ENCODE assay signal across 28 mouse cellular contexts in genomic region chr6:28562323-28563044, GRCm38 (mm10).
DNase-seq lines count a peak whose midpoint lies in the region; ATAC-seq and TF ChIP-seq lines count a peak whose summit lies in the region.
"Had no signal": no experiment of that assay in that cellular context is flagged by ENCODE, and none has a peak within 500 bp of the region (broad histone marks: within the 10 kb centered on the region; RNA-seq: fewer than 3 reads in every experiment).

No protein-coding gene starts in this region.

- TF ChIP-seq POLR2A in kidney, adult 2 months (IDR thresholded peaks at IDR 0.05; ENCODE audit: low read depth, low read length) = no peak

- peak; percentile 67 for DNase-seq in kidney, adult 2 months
- no peak for DNase-seq in kidney, postnatal 4 days
- peak; percentile 54 for DNase-seq in kidney, adult 9 months
- peak; percentile 42 to 43 for DNase-seq in kidney, postnatal 36 days
- no peak for DNase-seq in cerebellum, postnatal 25 days
- DNase-seq in gastrocnemius, postnatal 14 days = no peak
- DNase-seq: adrenal gland, adult 2 months; cerebellum, adult 11-12 months; cerebellum, postnatal 10 days; forebrain, postnatal 0 days; heart, adult 11 months; heart, postnatal 10 days; liver; retina, postnatal 1 day; thymus, postnatal 14 days had no signal

- H3K9ac ChIP-seq in intestine, embryonic 15.5 days = no peak overlapping the region
- H3K9ac ChIP-seq: embryonic facial prominence, embryonic 12.5 days; forebrain, postnatal 0 days; heart, embryonic 12.5 days; liver, embryonic 15.5 days; lung, embryonic 15.5 days; neural tube, embryonic 13.5 days had no signal

- peak overlapping the region; percentile 39; the same call in 1 of the 2 replicates for H3K27ac ChIP-seq in kidney, adult 2 months (ENCODE audit: insufficient read depth, low read depth, low read length)
- H3K27ac ChIP-seq in intestine, embryonic 15.5 days = peak overlapping the region; percentile 44; the same call in 1 of the 2 replicates
- H3K27ac ChIP-seq: embryonic facial prominence, embryonic 12.5 days; hindbrain, embryonic 10.5 days; liver, embryonic 15.5 days; lung, embryonic 15.5 days; midbrain, embryonic 10.5 days; neural tube, embryonic 13.5 days had no signal

- no peaks in the 10 kb centered on the region for H3K9me3 ChIP-seq in intestine, embryonic 15.5 days
- H3K9me3 ChIP-seq: embryonic facial prominence, embryonic 12.5 days; G1E; heart, embryonic 12.5 days; hindbrain, embryonic 10.5 days; liver, embryonic 15.5 days; lung, embryonic 15.5 days; midbrain, embryonic 10.5 days; neural tube, embryonic 13.5 days had no signal

- WGBS in kidney, adult 2 months = 49% methylated on average over 4 of the region's 4 CpGs
- WGBS in intestine, embryonic 15.5 days = 57% methylated on average over 4 of the region's 4 CpGs

- no peaks in the 10 kb centered on the region for H3K27me3 ChIP-seq in kidney, adult 2 months (replicated peaks; ENCODE audit: control insufficient read depth, insufficient read depth, low read length)
- no peaks in the 10 kb centered on the region for H3K27me3 ChIP-seq in intestine, embryonic 15.5 days (replicated peaks)
- H3K27me3 ChIP-seq: CH12.LX; embryonic facial prominence, embryonic 12.5 days; heart, embryonic 12.5 days; liver, embryonic 15.5 days; lung, embryonic 15.5 days; neural tube, embryonic 13.5 days; Patski had no signal

- H3K36me3 ChIP-seq in kidney, adult 2 months (ENCODE audit: control insufficient read depth, insufficient read depth, low read length) = no peaks in the 10 kb centered on the region; the same call in 1 of the 2 replicates
- H3K36me3 ChIP-seq in intestine, embryonic 15.5 days = 0 out of 2 replicates have a peak, but pooled peaks cover 4% of the 10 kb centered on the region

- no peak overlapping the region for H3K4me2 ChIP-seq in intestine, embryonic 15.5 days (replicated peaks)
- H3K4me2 ChIP-seq: embryonic facial prominence, embryonic 12.5 days; heart, embryonic 12.5 days; liver, embryonic 15.5 days; lung, embryonic 15.5 days; neural tube, embryonic 13.5 days had no signal

- peaks cover 12% of the 10 kb centered on the region; the same call in 1 of the 2 replicates for H3K4me1 ChIP-seq in kidney, adult 2 months (ENCODE audit: control insufficient read depth, insufficient read depth, low read length)
- 0 out of 2 replicates have a peak, but pooled peaks cover 2% of the 10 kb centered on the region for H3K4me1 ChIP-seq in intestine, embryonic 15.5 days (replicated peaks)
- H3K4me1 ChIP-seq: embryonic facial prominence, embryonic 12.5 days; liver, embryonic 15.5 days; lung, embryonic 15.5 days had no signal

- TF ChIP-seq CTCF in kidney, adult 2 months (conservative IDR thresholded peaks at IDR 0.05; ENCODE audit: insufficient read depth, insufficient read length, low read depth, low read length) = no peak

- H3K4me3 ChIP-seq in kidney, adult 2 months (ENCODE audit: insufficient read depth, low read depth, low read length) = no peak overlapping the region
- no peak overlapping the region for H3K4me3 ChIP-seq in intestine, embryonic 15.5 days (replicated peaks)
- H3K4me3 ChIP-seq: embryonic facial prominence, embryonic 12.5 days; heart, embryonic 12.5 days; hindbrain, embryonic 10.5 days; liver, embryonic 15.5 days; lung, embryonic 15.5 days; midbrain, embryonic 10.5 days; myocyte; neural tube, embryonic 13.5 days had no signal

- ATAC-seq in intestine, embryonic 15.5 days = peak; percentile 93
- ATAC-seq: forebrain, postnatal 0 days; midbrain, embryonic 16.5 days; Patski had no signal

- intact Hi-C loops in gastrocnemius, postnatal 14 days (cut with DNase I; ENCODE audit: low total_unique reads) = no loop called here

Comparison
In these comparisons a context has a peak if more than half of its experiments do, and no peak if none do; other contexts are left out.
1. DNase-seq: peak in kidney, adult 2 months (single experiment), kidney, adult 9 months (single experiment) and kidney, postnatal 36 days (2 of 2); none in kidney, postnatal 4 days (0 of 2), cerebellum, postnatal 25 days (0 of 2) and gastrocnemius, postnatal 14 days (single experiment).